9 mouse cellular contexts compared by ENCODE assay signal in the genomic region with DNA sequence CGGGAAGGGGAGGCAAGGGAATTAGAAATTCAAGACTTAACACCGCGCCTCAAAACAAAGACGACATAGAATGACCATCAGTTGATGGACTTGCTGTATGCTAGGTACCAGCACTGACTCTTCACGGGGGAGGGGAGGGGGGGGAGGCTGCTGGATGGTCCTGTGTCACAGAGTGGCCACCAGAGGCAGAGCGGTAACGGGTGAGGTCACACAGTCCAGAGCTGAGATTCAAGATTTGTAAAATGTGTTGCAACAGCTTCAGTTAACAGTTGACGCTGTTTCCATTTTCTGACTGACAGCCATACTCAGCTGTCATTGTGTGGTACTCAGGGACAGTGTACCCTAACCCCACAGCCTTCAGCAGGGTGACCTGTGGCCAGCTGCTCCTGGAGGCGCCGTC. TPM values are rescaled to one million over a fixed set of nuclear protein-coding genes. Genes with fewer than 3 reads are reported as not detected.
DNase-seq lines count a peak whose midpoint lies in the region; ATAC-seq and TF ChIP-seq lines count a peak whose summit lies in the region.
"Had no signal": no experiment of that assay in that cellular context is flagged by ENCODE, and none has a peak within 500 bp of the region (broad histone marks: within the 10 kb centered on the region; RNA-seq: fewer than 3 reads in every experiment).

No protein-coding gene starts in this region.

- H3K9me3 ChIP-seq in kidney, postnatal 0 days (replicated peaks; ENCODE audit: low read length): no peaks in the 10 kb centered on the region
- no peaks in the 10 kb centered on the region for H3K9me3 ChIP-seq in intestine, embryonic 14.5 days (ENCODE audit: control insufficient read depth, low read length)
- H3K9me3 ChIP-seq in neural tube, embryonic 12.5 days: no peaks in the 10 kb centered on the region

- no peaks in the 10 kb centered on the region for H3K27me3 ChIP-seq in kidney, postnatal 0 days (ENCODE audit: insufficient read depth, low read length)
- H3K27me3 ChIP-seq in intestine, embryonic 14.5 days (replicated peaks; ENCODE audit: control insufficient read depth, insufficient read depth, low read length): no peaks in the 10 kb centered on the region
- no peaks in the 10 kb centered on the region for H3K27me3 ChIP-seq in neural tube, embryonic 12.5 days (replicated peaks)

- no peak overlapping the region for H3K27ac ChIP-seq in kidney, postnatal 0 days
- H3K27ac ChIP-seq in intestine, embryonic 14.5 days (ENCODE audit: low read depth): no peak overlapping the region
- H3K27ac ChIP-seq in neural tube, embryonic 12.5 days: no peak overlapping the region

- peak; percentile 36 for DNase-seq in embryo, embryonic 11 days
- no peak for DNase-seq in embryo, embryonic 9.5 days (ENCODE audit: extremely low spot score)
- peak; percentile 49 for DNase-seq in kidney, postnatal 0 days (ENCODE audit: low spot score)
- no peak for DNase-seq in kidney, postnatal 14 days
- DNase-seq in intestine, embryonic 14.5 days (ENCODE audit: low spot score): no peak
- DNase-seq in gastrocnemius, postnatal 14 days: no peak
- no peak for DNase-seq in thymus, postnatal 14 days

- peak overlapping the region; percentile 61 for H3K4me2 ChIP-seq in kidney, postnatal 0 days (ENCODE audit: low read length)
- H3K4me2 ChIP-seq in intestine, embryonic 14.5 days (ENCODE audit: low read length): peak overlapping the region; percentile 47; the same call in 1 of the 2 replicates
- peak overlapping the region; percentile 63 for H3K4me2 ChIP-seq in neural tube, embryonic 12.5 days (replicated peaks)

- no peak overlapping the region for H3K9ac ChIP-seq in kidney, postnatal 0 days (ENCODE audit: low read depth, low read length)
- H3K9ac ChIP-seq in intestine, embryonic 14.5 days (ENCODE audit: low read length): no peak overlapping the region
- 0 out of 2 replicates have a peak overlapping the region, but pooled peaks have one; percentile 55 for H3K9ac ChIP-seq in neural tube, embryonic 12.5 days

- H3K36me3 ChIP-seq in kidney, postnatal 0 days (ENCODE audit: insufficient read depth, low read length): peaks cover 35% of the 10 kb centered on the region; the same call in 1 of the 2 replicates
- H3K36me3 ChIP-seq in intestine, embryonic 14.5 days (ENCODE audit: control insufficient read depth, insufficient read depth, low read length): peaks cover 50% of the 10 kb centered on the region
- peaks cover 46% of the 10 kb centered on the region for H3K36me3 ChIP-seq in neural tube, embryonic 12.5 days

- 68% methylated on average over 10 of the region's 10 CpGs for WGBS in kidney, postnatal 0 days
- 70% methylated on average over 10 of the region's 10 CpGs for WGBS in intestine, embryonic 14.5 days
- WGBS in neural tube, embryonic 12.5 days: 64% methylated on average over 10 of the region's 10 CpGs

- no peak for ATAC-seq in kidney, postnatal 0 days (replicated peaks; ENCODE audit: low FRiP score, low read depth)
- ATAC-seq in intestine, embryonic 14.5 days (replicated peaks; ENCODE audit: low FRiP score, low TSS enrichment, low read depth): no peak
- no peak for ATAC-seq in neural tube, embryonic 12.5 days (ENCODE audit: low FRiP score, low read depth)

- H3K4me3 ChIP-seq in kidney, postnatal 0 days (replicated peaks; ENCODE audit: low read depth, low read length): 0 out of 2 replicates have a peak overlapping the region, but pooled peaks have one; percentile 26
- no peak overlapping the region for H3K4me3 ChIP-seq in intestine, embryonic 14.5 days (ENCODE audit: low read depth, low read length)
- no peak overlapping the region for H3K4me3 ChIP-seq in neural tube, embryonic 12.5 days

- 0 out of 2 replicates have a peak, but pooled peaks cover 5% of the 10 kb centered on the region for H3K4me1 ChIP-seq in kidney, postnatal 0 days (replicated peaks; ENCODE audit: insufficient read depth, low read length)
- peaks cover 5% of the 10 kb centered on the region; the same call in 1 of the 2 replicates for H3K4me1 ChIP-seq in intestine, embryonic 14.5 days (replicated peaks; ENCODE audit: control insufficient read depth, insufficient read depth, low read length)
- peaks cover 25% of the 10 kb centered on the region for H3K4me1 ChIP-seq in neural tube, embryonic 12.5 days

- intact Hi-C loops in gastrocnemius, postnatal 14 days (cut with DNase I; ENCODE audit: low total_unique reads): no loop called here

- TF ChIP-seq CTCF in kidney, postnatal 0 days (IDR thresholded peaks at IDR 0.05; ENCODE audit: low read depth): peak; percentile 53

RNA-seq across cellular contexts. Expression of gene Tor2a, which starts 4.9 kb away (rescaled TPM):
- polyA plus RNA-seq in kidney, postnatal 0 days (2015; fragmentation: Nextera tagmentation; extraction: Ambion mirVana): 74.9 and 79.4 TPM in 2 replicates
- polyA plus RNA-seq in intestine, embryonic 14.5 days (2014; fragmentation: Nextera tagmentation; extraction: Ambion mirVana): 71.1 and 74.8 TPM in 2 replicates
- 55.5 and 56.1 TPM in 2 replicates for polyA plus RNA-seq in neural tube, embryonic 12.5 days (2016; fragmentation: Nextera tagmentation; extraction: Ambion mirVana)
- 1 to 10 TPM; 7.5 to 8.2 TPM for total RNA-seq in gastrocnemius, postnatal 14 days (2021)

RNA-seq across cellular contexts. Expression of gene 6330409D20Rik, which starts 11.4 kb away (rescaled TPM):
- polyA plus RNA-seq in kidney, postnatal 0 days (2015; fragmentation: Nextera tagmentation; extraction: Ambion mirVana): 0.11 TPM in 1 of 2 replicates, not detected in the other
- 0.38 and 0.75 TPM in 2 replicates for polyA plus RNA-seq in intestine, embryonic 14.5 days (2014; fragmentation: Nextera tagmentation; extraction: Ambion mirVana)
- 2.1 and 3.1 TPM in 2 replicates for polyA plus RNA-seq in neural tube, embryonic 12.5 days (2016; fragmentation: Nextera tagmentation; extraction: Ambion mirVana)
- not detected for total RNA-seq in gastrocnemius, postnatal 14 days (2021)
- total RNA-seq: hematopoietic stem cell, adult 5-6 weeks had no signal

RNA-seq across cellular contexts. Expression of gene Ttc16, which starts 23.3 kb away (rescaled TPM):
- 0.13 and 0.18 TPM in 2 replicates for polyA plus RNA-seq in kidney, postnatal 0 days (2015; fragmentation: Nextera tagmentation; extraction: Ambion mirVana)
- 0.13 and 0.20 TPM in 2 replicates for polyA plus RNA-seq in intestine, embryonic 14.5 days (2014; fragmentation: Nextera tagmentation; extraction: Ambion mirVana)
- polyA plus RNA-seq in neural tube, embryonic 12.5 days (2016; fragmentation: Nextera tagmentation; extraction: Ambion mirVana): 0.32 and 1.2 TPM in 2 replicates
- not detected for total RNA-seq in gastrocnemius, postnatal 14 days (2021)
- total RNA-seq: hematopoietic stem cell, adult 5-6 weeks had no signal

RNA-seq across cellular contexts. Expression of gene Ptrh1, which starts 23.4 kb away (rescaled TPM):
- 7.0 and 7.8 TPM in 2 replicates for polyA plus RNA-seq in kidney, postnatal 0 days (2015; fragmentation: Nextera tagmentation; extraction: Ambion mirVana)
- 4.4 and 5.1 TPM in 2 replicates for polyA plus RNA-seq in intestine, embryonic 14.5 days (2014; fragmentation: Nextera tagmentation; extraction: Ambion mirVana)
- polyA plus RNA-seq in neural tube, embryonic 12.5 days (2016; fragmentation: Nextera tagmentation; extraction: Ambion mirVana): 4.3 and 5.5 TPM in 2 replicates
- 1 to 10 TPM; 2.4 to 3.0 TPM for total RNA-seq in gastrocnemius, postnatal 14 days (2021)

RNA-seq across cellular contexts. Expression of gene Sh2d3c, which starts 31.3 kb away (rescaled TPM):
- polyA plus RNA-seq in kidney, postnatal 0 days (2015; fragmentation: Nextera tagmentation; extraction: Ambion mirVana): 31.1 and 31.3 TPM in 2 replicates
- polyA plus RNA-seq in intestine, embryonic 14.5 days (2014; fragmentation: Nextera tagmentation; extraction: Ambion mirVana): 32.5 and 32.7 TPM in 2 replicates
- polyA plus RNA-seq in neural tube, embryonic 12.5 days (2016; fragmentation: Nextera tagmentation; extraction: Ambion mirVana): 41.8 and 45.1 TPM in 2 replicates
- 10 to 100 TPM; 10.2 to 16.1 TPM for total RNA-seq in gastrocnemius, postnatal 14 days (2021)

Comparison
In these comparisons a context has a peak if more than half of its experiments do, and no peak if none do; other contexts are left out.
1. DNase-seq: peak in embryo, embryonic 11 days (single experiment) and kidney, postnatal 0 days (single experiment); none in embryo, embryonic 9.5 days (single experiment), kidney, postnatal 14 days (single experiment), intestine, embryonic 14.5 days (single experiment), gastrocnemius, postnatal 14 days (single experiment) and thymus, postnatal 14 days (single experiment).
2. Peak in every context shown above with its lines, with median percentiles within 50 percentile points of each other: H3K4me2 ChIP-seq.